Mouse (Mus musculus): ENCODE results near the gene Tpk1.

GRCm38 (mm10) chr6:43296798-43297507 lies 369.1 kb downstream of the Tpk1 start:
- TF ChIP-seq CTCF (IDR thresholded peaks at IDR 0.05; ENCODE audit: borderline replicate concordance, extremely low read depth, insufficient read depth, insufficient read length) (no peak), POLR2A (IDR thresholded peaks at IDR 0.05; ENCODE audit: borderline replicate concordance, extremely low read depth, insufficient read depth, insufficient read length, poor library complexity, severe bottlenecking) (no peak)

Data from brain, embryonic 14.5 days (tissue).